Mouse (Mus musculus) cortical plate, adult 2 months (tissue): Measurements from ENCODE around the gene Havcr1.

Experiments used
- CTCF ChIP-seq: fragments of 200-500 bp; IDR thresholded peaks from 2 replicates; pipeline ENCODE4 v1.5.1; 2011; ENCODE audit warnings: mild to moderate bottlenecking, control low read depth, low read length; ENCODE audit not compliant: insufficient read depth; ENCODE audit errors: extremely low read depth
- POLR2A ChIP-seq: fragments of 200-500 bp; IDR thresholded peaks from 2 replicates; pipeline ENCODE4 v1.6.1; 2011; ENCODE audit warnings: mild to moderate bottlenecking, low read length, control low read depth; ENCODE audit not compliant: insufficient read depth; ENCODE audit errors: extremely low read depth

DNA sequence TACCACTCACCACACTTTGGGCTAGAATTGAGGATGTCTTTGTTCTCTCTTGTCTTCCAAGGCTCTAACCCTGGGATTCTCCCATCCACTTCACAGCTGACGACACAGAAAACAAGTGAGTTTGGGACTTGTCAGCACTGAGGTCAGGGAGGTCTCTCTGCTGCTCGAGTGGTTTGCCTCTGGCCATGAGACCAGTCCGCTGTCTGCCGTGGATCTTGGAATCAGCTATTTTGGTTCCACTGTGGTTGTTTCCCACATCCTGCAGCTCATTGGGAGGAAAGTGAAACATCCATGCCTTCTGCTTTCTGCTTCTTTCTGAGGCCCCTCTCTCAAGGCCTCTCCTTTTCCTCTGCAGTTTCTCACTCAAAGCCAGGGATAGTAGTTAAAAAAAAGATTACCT lies 85.0 kb downstream of the Havcr1 start:
- TF ChIP-seq POLR2A (no peak), CTCF (no peak)
